Mouse (Mus musculus): Measurements from ENCODE around the gene Amd1.

The Amd1 gene

GRCm38 (mm10) chr10:40302140-40302985, at the start of gene Amd1:
Amd1 (minus strand) TSS chr10:40302186.
- peak; percentile 99 for DNase-seq

GRCm38 (mm10) chr10:40351156-40351555, 49.2 kb upstream of the Amd1 start:
- no peak for DNase-seq

GRCm38 (mm10) chr10:40350245-40350932, 48.4 kb upstream of the Amd1 start:
- DNase-seq, result no peak

GRCm38 (mm10) chr10:40349631-40350177, 47.7 kb upstream of the Amd1 start:
- DNase-seq, result peak; percentile 76

- DNase-seq, result peak; percentile 97
Observed at GRCm38 (mm10) chr10:40348566-40349536, 46.9 kb upstream of the Amd1 start.

- peak; percentile 20 for DNase-seq
Observed at GRCm38 (mm10) chr10:40347461-40347954, 45.5 kb upstream of the Amd1 start.

- DNase-seq, result no peak
Observed at GRCm38 (mm10) chr10:40346776-40347403, 44.9 kb upstream of the Amd1 start.

GRCm38 (mm10) chr10:40342036-40342435, 40.0 kb upstream of the Amd1 start:
- no peak for DNase-seq

- DNase-seq, result no peak
Observed at GRCm38 (mm10) chr10:40339351-40339964, 37.5 kb upstream of the Amd1 start, which contains the start of gene Cdk19. Cdk19 (plus strand) TSS chr10:40339564.

GRCm38 (mm10) chr10:40332864-40333263, 30.9 kb upstream of the Amd1 start:
- DNase-seq, result no peak

- no peak for DNase-seq
Observed at GRCm38 (mm10) chr10:40330262-40330661, 28.3 kb upstream of the Amd1 start.

GRCm38 (mm10) chr10:40328004-40328551, 26.1 kb upstream of the Amd1 start:
- no peak for DNase-seq

- DNase-seq, result no peak
Observed at GRCm38 (mm10) chr10:40320306-40320705, 18.3 kb upstream of the Amd1 start.

GRCm38 (mm10) chr10:40316841-40317585, 15.0 kb upstream of the Amd1 start:
- DNase-seq, result no peak

- no peak for DNase-seq
Observed at GRCm38 (mm10) chr10:40312781-40313180, 10.8 kb upstream of the Amd1 start.

GRCm38 (mm10) chr10:40309884-40310635, 8.1 kb upstream of the Amd1 start:
- DNase-seq, result peak; percentile 32

GRCm38 (mm10) chr10:40307826-40308583, 6.0 kb upstream of the Amd1 start:
- DNase-seq, result no peak

GRCm38 (mm10) chr10:40305989-40306388, 4.0 kb upstream of the Amd1 start:
- peak; percentile 14 for DNase-seq

All from thymus, postnatal 25 days (tissue).